Mouse (Mus musculus) ovary, postnatal 10 days (tissue): ENCODE data around the gene Wdr86.
"Not testable (repeated sequence)": the region's sequence is repeated elsewhere in the genome, so short reads cannot be mapped to it uniquely, and the experiment has no call there.

Experiments
- DNase-seq: peaks from one replicate; pipeline ENCODE4 v3.0.0; 2022; ENCODE audit warnings: low spot score

Wdr86 gene

GRCm38 (mm10) chr5:24730488-24730871, at the start of gene Wdr86:
Wdr86 (minus strand) TSS chr5:24730727.
- no peak for DNase-seq

GRCm38 (mm10) chr5:24779881-24780512, 49.5 kb upstream of the Wdr86 start:
- DNase-seq, result no peak

- no peak for DNase-seq
These were observed 48.8 kb upstream of the Wdr86 start for GRCm38 (mm10) chr5:24779321-24779720.

- DNase-seq, result no peak
These were observed 48.3 kb upstream of the Wdr86 start for GRCm38 (mm10) chr5:24778843-24779140.

DNA sequence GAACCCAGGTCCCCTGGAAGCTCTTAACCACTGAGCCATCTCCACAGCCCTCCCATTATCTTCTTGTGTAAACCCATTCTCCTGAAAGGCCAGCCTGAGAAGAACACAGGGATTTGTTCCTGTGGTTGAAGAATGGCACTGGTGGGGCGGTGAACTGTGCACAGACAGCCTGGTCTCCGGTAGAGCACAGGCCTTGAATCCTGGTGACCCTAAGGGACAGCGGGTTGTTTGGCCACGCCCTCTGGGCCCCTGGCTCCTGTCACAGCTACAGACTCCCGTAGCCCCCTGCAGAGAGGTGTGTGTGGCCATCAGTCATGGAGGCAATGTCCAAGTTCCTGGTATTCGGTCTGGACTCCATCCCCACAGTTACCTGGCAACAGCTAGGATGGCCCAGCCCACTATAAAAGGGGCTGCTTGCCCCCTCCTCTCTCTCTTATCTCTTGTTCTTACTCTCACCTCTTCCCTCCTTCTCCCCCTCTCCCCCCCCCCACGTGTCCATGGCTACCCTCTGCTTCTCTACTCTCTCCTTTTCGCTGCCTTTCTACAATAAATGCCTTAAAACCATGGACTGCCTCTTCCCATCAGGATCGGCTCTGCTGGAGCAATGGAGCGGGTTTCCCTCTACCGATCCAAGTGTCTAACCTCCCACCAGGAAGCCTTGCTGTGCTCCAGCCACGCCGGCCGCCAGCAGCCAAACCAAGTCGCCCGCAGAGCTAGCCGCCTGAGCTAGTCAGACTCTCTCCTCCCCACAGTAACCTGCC, 47.7 kb upstream of the Wdr86 start:
- DNase-seq, result no peak

DNA sequence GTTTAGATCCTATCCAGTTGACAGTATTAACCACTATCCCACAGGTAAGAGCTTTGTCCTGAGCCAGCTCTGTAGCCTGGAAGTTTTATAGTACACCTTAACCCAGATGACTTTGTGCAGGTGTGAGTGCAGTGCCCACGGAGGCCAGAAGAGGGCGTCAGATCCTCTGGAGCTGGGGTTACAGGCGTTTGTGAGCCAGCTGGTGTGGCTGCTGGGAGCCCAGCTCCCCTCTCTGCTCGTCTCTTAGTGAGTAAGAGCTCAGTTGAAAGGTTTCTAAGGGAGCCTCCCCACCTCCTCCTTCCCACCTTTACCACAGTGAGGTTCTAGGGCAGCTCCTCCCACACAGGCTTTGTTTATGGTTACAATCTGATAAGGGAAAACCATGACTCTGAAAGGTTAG, 46.2 kb upstream of the Wdr86 start:
- DNase-seq, result no peak

- not testable (repeated sequence) for DNase-seq
These were observed 44.0 kb upstream of the Wdr86 start for GRCm38 (mm10) chr5:24774549-24774948.

DNA sequence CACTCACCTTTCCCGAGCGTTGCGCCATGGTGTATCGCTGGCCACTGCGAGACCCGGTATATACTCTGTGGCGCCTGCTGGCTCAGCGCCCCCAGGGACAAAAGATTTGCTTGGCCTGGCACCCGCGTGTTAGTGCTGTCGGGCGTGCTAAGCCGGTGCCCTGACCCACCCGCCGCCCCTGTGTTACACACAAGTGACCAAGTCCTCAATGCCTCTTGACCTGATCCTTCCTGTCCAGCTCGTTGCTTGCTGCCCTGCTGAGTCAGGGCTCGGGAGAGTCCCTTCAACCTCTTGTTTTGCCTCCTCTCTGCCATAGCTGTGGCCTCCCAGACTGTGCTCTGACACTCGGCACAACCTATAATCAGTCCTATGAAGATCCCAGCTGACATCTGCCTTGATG, 27.3 kb upstream of the Wdr86 start, which contains the start of gene Crygn:
Gene Crygn, minus strand, starts transcription at position 193 of the 400 bp plus-strand sequence.
- DNase-seq, result no peak

DNA sequence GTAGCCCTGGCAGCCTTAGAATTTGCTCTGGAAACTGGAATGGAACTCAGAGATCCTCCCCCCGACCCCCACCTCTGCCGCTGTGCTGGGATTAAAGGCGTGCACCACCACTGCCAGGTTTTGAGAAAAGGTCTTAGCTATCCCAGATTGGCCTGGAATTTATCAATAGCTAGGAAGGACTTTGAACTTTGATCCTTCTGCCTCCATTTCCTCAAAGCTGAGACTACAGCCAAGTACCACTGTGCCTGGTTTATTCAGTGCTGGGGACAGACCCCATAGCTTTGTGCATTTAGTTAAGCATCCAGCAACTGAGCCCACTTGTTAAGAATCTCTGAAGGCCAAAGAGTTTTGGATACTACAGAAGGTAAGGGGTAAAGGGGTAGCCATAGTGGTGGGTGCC, 26.4 kb upstream of the Wdr86 start:
- no peak for DNase-seq

GRCm38 (mm10) chr5:24752175-24752498, 21.6 kb upstream of the Wdr86 start:
- DNase-seq, result no peak

GRCm38 (mm10) chr5:24751305-24752174, 21.0 kb upstream of the Wdr86 start:
- DNase-seq, result no peak

DNA sequence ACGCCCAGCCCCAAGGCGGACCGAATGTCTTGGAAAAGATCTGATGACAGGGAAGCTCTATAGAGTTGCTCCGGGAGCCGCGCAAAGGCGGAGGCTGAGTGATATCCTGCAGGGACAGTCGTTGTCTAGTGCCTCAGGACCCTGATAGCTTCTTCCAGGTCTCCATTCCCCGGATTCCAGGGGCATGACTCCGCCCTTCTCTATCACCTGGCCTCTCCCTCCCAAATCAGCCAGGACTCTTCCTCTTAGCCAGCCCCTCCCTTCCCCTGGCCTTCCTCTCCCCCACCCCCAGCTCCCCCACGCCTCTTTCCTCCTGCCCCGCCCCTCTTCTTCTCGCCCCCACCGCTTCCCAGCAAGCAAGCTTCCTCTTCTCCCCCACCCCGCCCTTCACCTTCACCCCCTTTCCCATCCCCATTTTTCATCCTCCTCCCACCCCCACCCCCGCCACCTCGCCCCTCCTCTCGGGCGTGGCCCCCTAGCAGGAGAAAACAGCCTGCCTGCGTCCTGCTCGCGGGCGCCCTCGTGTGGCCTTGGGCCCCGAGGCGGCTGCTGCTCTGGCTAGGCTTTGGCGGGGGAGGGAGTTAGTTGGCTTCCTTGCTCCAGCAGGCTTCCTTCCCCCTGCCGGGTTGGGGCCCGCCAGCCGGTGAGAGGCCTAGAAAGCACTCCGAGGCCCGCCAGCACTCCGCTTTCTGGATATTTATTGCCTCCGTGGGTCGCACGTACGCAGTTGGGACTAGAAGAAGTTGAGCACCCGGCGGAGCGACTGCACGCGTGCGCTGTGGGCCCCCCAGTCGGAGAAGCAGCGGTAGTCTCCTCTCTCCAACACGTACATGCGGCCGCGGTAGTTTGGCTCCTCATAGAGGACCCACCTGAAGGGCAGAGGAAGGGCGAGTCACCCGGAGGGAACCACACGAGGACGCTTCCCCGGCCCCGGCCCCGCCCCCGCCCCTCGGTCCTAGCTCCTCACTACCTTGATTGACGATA, 20.1 kb upstream of the Wdr86 start:
- DNase-seq, result peak; percentile 84

DNA sequence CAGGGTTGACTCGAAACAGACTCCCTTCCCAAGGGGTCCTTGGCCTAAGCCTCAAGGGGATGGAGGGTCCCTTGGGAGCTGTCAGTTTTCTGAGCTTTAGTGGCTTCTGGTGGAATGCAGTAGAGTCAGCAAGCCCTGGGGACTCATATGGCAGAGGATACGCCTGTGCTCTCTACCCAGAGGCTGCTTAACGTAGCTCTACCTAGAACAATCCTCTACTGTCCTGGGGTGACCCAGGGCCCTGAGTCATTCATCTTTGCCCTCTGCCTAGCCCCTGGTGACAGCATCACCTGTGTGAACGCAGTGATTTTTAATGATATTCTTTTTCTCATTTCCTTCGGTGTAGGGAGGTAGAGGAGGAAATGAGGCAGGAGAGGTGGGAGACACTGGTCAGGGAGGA, 19.2 kb upstream of the Wdr86 start:
- no peak for DNase-seq

DNA sequence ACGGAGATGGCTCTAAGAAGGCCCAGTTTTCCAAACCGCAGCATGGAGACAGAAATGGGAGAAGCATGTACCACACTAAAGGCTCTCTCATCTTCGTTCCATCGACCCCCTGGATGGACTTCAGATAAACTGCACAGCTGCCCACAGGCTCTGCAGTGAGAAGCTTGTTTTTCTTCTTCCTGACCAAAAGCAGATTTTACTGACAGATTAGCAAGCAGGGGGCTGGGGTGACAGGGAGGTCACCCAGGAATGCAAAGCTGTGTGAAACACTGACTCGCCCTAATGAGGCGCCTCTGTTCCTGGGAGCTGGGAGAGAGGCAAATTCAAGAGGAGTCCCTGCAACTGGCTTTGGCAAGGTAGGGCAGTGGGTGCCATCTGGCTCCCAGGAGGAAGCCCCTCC, 17.0 kb upstream of the Wdr86 start:
- DNase-seq, result no peak

DNA sequence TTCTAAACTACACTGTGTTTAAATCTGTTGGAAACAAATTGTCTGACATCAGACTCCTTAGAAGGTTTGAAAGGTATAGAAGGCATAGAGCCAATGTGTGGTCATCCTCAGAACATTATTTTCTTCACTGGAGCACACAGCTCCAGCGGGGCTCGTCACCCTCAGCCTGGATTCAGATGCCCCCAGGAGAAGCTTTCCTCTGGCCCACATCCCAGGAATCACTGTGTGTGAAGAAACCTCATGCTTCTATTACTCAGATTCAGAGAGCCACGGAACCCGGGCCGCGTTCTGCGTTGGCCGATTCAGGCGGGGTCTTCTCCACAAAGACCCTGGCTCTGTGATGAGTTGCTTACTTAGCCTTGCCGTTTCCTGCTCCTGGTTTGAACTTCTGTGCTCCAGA, 13.4 kb upstream of the Wdr86 start:
- no peak for DNase-seq

DNA sequence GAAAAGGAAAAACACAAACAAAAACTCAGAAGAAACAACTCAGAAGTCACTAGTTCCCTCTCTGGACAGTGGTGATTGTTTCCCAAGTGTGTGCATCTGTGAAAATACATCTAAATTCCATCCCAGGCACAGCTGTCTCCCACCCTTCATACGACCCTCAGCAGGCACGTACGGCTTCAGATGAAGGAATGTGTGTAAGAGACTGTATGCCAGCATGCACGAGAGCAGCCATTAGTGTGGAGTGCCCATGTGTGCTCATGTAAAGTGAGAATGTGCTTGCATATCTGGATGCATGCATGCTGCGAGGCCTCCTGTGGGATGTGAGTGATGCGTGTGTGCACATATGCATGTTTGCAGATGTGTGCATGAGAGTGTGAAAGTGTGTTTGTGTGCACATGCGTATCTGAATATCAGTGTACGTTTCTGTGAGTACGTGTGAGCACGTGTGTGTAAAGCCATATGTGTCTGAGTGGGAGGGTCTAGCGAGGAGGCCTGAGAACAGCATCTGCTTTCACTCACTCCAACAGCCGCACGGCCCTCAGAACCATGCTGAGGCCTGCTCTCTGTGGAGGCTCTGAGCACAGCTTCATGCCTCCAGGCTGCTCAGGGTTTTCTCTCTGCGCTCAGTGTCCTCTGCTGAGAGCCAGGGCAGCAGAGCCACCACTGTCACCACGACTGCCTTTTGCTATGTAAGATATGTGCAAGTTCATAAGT, 10.8 kb upstream of the Wdr86 start:
- no peak for DNase-seq

DNA sequence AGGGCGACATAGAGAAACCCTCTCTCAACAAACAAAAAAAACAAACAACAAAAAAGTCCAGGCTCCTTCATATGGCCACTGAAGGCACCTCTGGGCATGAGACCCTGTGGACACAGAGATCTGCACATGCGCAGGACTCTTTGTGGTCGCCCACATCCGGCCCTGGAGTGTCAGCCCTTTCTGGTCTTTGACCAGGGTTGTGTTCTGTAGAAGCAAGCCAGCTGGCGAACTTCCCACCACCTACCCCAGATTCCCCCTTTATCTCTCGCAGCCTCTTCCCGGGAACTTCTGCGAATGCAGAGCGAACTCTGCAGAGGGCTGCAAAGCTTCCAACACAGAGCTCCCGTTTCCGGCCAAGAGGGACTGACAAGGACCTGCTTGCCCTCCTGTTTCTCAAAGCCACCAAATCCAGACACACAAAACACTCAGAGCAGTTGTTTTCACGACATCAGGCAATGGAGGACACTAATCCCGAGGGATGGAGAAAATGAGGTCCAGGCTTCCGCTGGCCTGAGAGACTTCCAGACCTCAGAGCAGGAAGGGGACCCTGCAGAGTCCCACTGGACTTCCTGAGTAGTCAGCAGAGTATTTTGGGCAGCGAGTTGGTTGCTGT, 8.7 kb upstream of the Wdr86 start:
- no peak for DNase-seq

- no peak for DNase-seq
These were observed 8.0 kb upstream of the Wdr86 start for GRCm38 (mm10) chr5:24738517-24738916.

GRCm38 (mm10) chr5:24737595-24737994, 7.1 kb upstream of the Wdr86 start:
- DNase-seq, result no peak

- no peak for DNase-seq
These were observed 3.4 kb upstream of the Wdr86 start for GRCm38 (mm10) chr5:24733771-24734426.
